Mouse (Mus musculus) stomach, postnatal 0 days (tissue): Measurements from ENCODE around the gene Dapl1.

ENCODE experiments used
- CTCF ChIP-seq: IDR thresholded peaks from 2 replicates; pipeline ENCODE4 v1.5.1; 2016; ENCODE audit warnings: antibody characterized with exemption, low read depth, mild to moderate bottlenecking, moderate library complexity
- EP300 ChIP-seq: optimal IDR thresholded peaks from 2 replicates; pipeline ENCODE3; 2016; ENCODE audit warnings: antibody characterized with exemption

GRCm38 (mm10) chr2:59438479-59438935 lies 45.9 kb upstream of the Dapl1 start:
- TF ChIP-seq CTCF (peak; percentile 85), EP300 (no peak)
